Mouse (Mus musculus): ENCODE results near the gene Vipr2.

GRCm38 (mm10) chr12:116119001-116119400 lies 41.5 kb downstream of the Vipr2 start:
- no peak for TF ChIP-seq CEBPB (IDR thresholded peaks at IDR 0.05; ENCODE audit: insufficient read depth, poor library complexity, severe bottlenecking)
- no peak for TF ChIP-seq POLR2A (IDR thresholded peaks at IDR 0.05; ENCODE audit: insufficient read length, low read depth)
- TF ChIP-seq MAX (IDR thresholded peaks at IDR 0.05; ENCODE audit: low read depth) = no peak
- TF ChIP-seq REST (IDR thresholded peaks at IDR 0.05; ENCODE audit: insufficient read depth, insufficient read length) = no peak
- no peak for TF ChIP-seq E2F4 (IDR thresholded peaks at IDR 0.05; ENCODE audit: insufficient read depth)
- no peak for TF ChIP-seq USF1 (IDR thresholded peaks at IDR 0.05; ENCODE audit: low read depth)
- TF ChIP-seq MYOG (IDR thresholded peaks at IDR 0.05; ENCODE audit: control insufficient read depth in 1 of 3, insufficient read depth in 1 of 3, insufficient read length in 2 of 3, low read depth in 2 of 3) = no peak
- TF ChIP-seq TCF3 (IDR thresholded peaks at IDR 0.05; ENCODE audit: insufficient read length, low read depth) = no peak

All from myocyte (in vitro differentiated cells).